Mouse (Mus musculus) left cerebral cortex, adult 11 months (tissue): ENCODE measurements around the gene Ccr8.

Source experiments
- DNase-seq: peaks from one replicate; pipeline ENCODE4 v3.0.0; 2022; ENCODE audit warnings: low spot score

The Ccr8 gene

DNA sequence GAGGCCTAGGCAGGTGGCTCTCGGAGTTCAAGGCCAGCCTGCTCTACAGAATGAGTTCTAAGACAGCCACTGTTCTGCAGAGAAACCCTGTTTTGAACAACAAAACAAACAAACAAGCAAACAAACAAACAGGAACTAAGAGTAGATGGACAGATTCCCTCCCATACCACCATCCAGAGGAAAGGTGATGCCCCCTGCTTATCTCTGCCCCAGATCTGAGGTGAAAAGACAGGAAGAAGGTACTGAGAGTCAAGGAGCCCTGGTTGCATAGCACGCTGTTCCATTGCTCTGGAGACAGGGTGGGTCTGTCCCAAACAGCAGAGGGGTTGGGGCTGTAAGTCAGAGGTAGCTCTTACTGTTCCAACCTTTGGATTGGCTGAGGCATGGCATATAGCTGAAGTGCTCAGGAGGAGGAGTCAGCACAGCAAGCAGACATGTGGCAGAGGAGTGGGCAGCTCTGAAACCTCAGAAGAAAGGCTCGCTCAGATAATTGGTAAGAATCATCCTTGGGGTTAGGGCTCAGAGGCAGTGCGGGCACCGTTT, at the start of gene Ccr8:
Gene Ccr8, plus strand, starts transcription at position 419 of the 543 bp plus-strand sequence.
- DNase-seq = no peak

DNA sequence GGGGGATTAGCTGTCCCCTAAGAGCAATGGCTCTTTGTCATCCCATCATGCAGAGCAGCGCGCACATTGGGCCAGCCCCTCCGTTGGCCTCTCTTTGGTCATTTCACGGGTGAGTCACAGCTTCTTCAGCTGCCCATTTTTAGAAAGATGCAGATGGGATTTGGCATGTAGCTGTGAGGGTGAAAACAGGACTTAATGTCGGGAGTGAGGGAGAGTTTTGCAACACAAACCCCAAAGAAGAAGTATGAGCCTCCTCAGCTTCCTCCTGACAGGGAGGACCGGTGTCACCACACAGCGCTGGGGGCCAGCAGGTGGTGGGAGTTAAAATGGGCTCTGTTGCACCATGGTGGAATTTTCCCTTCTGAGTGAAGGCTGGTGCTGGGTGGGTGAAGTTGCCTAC, 48.8 kb upstream of the Ccr8 start:
- DNase-seq = no peak

DNA sequence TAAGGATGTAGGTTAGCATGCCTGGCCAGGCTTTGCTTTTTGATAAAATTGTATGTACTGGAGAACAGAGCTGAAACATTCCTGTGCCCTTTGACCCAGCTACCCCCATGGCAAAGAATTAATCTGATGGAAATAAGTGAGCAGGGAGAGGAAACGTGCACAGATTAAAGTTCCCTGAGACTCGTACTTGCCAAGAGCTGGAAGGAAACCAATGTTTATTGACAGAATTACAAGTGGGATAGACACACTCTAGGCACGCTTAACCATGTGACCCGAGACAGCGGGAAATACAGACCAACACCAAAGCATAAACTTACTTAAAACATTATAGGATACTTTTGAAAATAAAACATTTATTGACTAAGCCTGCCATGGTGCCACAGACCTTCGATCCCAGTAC, 43.4 kb upstream of the Ccr8 start:
- no peak for DNase-seq

DNA sequence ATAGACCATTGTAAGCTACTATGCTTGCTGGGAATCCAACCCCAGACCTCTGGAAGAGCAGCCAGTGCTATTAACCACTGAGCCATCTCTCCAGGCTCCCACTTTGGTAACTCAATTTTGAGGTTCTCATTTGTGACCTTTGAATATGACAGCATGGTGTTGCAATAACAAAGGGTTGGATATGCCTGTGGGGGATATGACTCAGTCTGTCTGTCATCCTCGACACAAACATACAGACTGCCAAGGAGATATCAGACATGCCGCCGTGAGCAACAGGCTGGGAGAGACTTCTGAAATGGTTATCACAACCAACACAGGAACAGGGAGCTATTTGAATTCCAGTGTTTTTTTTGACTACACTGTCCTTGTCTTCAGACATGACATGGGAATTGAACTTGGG, 42.5 kb upstream of the Ccr8 start:
- DNase-seq = no peak

DNA sequence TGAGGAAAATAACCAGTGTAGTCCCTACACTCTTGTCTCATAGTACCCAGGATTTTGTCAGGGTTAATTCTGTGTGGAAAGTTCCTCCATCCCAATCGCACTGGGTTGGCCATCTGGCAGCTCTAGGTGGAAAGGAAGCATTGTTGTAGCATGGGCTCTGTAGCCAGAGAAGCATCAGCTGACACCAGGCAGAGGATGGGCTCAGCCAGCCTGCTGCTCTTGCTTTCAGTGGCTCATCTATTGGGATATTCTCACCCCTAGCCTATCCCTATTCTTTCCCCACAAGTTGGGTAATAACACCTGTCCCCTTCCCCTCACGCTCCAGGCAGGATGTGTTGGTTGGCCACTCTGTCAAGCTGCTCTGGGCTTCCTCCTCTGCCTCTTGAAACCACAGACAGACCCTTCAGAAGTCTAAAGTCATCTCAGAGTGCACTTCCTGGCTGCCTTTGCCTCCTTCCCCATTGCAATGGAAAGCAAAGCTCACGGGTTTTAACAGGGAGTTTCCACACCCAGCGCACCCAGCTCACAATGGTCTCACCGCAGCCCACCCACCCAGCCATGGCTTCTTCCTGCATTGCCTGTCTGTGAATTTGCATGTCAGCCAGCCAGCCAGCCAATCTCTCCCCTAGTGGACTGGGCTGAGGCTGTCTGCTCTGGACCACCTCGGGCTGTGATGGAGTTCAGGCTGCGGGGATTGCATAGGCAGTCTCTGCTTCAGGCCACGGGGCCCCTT, 37.2 kb upstream of the Ccr8 start:
- peak; percentile 53 for DNase-seq

DNA sequence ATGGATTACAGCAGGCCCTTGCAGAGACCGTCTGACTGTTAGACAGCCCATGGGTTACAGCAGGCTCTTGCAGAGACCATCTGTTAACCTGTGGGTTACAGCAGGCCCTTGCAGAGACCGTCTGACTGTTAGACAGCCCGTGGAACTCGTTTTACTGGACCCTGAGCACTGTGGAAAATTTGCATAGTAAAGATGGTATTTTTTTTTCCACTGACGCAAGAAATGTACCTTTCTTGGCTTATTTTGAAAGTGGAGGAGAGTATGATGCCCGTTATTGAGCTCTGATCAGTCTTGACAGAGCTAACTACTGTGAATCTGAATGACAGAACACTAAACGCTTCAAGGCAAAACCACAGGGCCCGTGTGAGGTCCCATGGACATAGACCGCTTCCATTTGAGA, 35.7 kb upstream of the Ccr8 start:
- DNase-seq = no peak

DNA sequence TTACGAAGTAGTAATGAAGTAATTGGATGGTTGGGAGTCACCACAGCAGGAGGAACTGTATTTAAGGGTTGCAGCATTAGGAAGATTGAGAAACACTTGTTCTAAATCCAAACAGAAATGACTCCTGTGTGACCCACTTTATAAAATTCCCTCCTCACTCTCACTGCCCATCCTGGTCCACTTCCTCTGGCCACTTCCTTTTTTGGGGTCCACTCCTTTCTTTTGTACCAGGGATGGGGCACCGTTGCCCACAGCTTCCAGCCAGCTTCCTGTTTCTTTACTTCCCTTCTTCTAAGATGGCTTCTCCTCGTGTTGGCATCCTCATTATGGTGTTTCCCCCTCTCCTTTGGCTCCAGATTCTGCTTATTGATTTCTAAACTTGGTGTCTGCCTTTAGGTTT, 33.2 kb upstream of the Ccr8 start:
- no peak for DNase-seq

- no peak for DNase-seq
These were observed 27.6 kb upstream of the Ccr8 start for GRCm38 (mm10) chr9:120064317-120064716.

DNA sequence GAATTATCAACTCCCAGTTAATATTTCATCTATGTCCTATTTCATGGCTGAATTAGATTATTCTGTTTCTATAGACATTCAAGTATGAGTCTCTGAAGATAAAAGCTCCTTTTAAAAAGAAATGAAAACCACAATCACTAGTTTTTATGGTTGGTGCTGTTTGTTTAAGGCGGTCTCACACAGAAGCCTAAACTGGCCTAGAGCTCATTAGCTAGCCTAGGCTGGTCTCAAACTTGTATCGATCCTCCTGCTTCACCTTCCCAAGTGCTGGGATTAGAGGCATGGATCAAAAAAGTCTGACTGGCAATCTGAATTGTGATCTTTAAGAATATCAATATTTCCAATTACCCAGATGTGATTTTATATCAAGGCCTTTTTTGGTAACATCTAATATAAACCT, 24.3 kb upstream of the Ccr8 start:
- DNase-seq = no peak

- no peak for DNase-seq
These were observed 23.9 kb upstream of the Ccr8 start for GRCm38 (mm10) chr9:120068047-120068446.

DNA sequence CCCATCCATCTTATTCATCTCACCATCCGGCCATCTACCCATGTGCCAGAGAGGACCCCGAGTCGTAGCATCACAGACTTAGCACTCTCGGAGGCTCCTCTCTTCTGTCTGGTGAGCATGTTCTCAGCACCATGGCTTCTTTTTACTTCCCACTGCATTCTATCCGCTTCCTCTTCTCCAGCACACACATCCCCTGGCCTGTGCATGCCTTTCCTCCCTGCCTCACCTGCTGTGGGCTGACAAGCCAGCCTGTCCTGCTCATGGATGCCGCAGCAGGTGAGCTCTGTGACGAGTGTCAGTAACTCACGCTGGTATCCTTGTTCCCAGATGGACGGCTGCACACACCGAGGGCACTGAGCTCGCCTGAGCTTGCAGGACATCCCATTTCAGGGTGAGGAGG, 22.1 kb upstream of the Ccr8 start, which contains the start of gene Cx3cr1:
Gene Cx3cr1, minus strand, starts transcription at position 101 of the 400 bp plus-strand sequence.
- DNase-seq = no peak

DNA sequence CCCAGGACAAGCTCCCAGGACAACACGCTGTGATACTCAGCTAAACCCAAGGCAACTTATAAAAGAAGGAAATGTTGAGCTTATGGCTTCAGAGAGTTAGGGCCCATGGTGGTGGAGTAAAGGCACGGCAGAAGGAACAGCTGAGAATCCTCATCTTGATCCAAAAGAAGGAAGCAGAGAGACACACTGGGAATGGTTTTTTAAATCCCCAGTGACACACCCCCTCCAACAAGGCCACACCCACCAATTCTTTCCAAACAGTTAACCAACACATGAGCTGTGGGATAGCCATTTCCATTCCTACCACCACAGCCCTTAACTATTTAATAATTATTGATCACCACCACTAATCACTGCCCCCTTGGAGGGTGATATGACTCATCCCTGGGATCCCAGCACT, 20.7 kb upstream of the Ccr8 start:
- no peak for DNase-seq

DNA sequence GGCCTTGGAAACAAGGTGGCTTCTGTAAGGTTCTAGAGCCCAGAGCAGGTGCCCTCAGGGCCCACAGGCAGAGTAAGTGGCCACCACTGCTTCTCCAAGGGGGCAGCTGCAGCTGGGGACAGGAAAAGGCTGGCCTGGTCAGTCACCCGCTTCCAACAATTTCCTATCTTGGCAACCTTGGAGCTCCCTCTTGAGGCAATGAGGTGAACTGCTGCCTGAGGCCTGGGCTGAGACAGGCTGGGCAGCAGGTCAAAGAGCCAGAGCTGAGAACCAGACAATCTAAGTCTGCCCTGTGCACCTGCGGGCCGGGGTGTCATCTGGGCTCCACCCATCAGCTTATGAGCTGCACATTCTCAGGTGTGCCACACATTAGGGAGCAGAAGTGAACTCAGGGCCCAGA, 18.7 kb upstream of the Ccr8 start:
- peak; percentile 64 for DNase-seq

DNA sequence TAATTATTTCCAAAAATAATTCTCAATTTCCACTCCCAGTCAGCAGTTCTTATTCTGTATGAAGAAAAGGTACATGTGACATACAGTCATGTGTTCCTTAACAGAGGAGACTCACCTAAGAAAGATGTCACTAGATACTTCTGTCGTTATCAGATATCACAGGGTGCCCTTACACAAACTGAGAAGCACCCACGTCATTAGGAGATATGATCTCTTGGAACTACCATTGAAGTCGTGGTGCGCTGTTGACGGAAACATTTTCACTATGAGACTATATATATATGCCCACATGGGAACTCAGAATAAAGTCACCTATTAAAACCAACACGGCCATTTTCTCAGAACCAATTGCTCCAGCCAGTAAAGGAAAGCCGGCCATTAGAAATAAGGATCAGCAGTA, 17.4 kb upstream of the Ccr8 start:
- no peak for DNase-seq

- DNase-seq = no peak
These were observed 13.7 kb upstream of the Ccr8 start for GRCm38 (mm10) chr9:120078241-120078640.

DNA sequence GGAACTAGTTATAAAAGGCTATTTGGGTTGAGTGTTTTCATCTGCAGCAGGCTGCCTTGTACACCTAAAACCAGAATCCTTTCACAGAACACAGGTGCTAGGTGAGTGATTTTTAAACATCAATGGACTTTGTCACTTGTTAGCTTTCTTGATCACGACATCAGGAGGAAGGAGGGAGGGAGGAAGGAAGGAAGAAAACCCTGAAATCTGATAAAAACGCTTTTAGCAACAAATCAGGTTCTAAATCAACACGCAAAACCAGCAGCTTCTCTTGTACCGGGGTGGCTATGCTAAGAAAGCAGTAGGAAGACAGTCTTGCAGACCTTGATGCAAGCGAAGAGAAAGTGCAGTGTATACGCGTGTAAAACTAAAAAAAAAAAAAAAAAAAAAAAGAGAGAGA, 12.0 kb upstream of the Ccr8 start:
- no peak for DNase-seq

- no peak for DNase-seq
These were observed 11.3 kb upstream of the Ccr8 start for GRCm38 (mm10) chr9:120080546-120081108.

- no peak for DNase-seq
These were observed 10.7 kb upstream of the Ccr8 start for GRCm38 (mm10) chr9:120081247-120081646.

DNA sequence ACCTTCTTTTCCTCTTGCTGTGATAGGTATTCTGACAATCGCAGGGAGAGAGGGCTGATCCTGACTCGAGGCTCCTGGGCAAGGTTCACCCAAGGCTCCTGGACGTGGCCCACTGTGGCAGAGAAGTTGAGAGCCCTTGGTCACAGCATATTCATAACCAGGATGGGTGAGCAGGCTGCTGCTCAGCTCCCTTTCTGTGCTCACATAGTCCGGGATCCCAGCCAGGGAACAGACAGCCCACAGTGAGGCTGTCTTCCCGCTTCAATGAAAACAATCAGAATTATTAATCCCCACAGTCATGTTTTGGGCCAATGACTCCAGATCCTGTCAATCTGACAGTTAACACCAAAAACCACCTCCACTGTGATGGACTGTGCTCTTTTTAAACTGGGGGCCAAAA, 9.9 kb upstream of the Ccr8 start:
- DNase-seq = no peak

DNA sequence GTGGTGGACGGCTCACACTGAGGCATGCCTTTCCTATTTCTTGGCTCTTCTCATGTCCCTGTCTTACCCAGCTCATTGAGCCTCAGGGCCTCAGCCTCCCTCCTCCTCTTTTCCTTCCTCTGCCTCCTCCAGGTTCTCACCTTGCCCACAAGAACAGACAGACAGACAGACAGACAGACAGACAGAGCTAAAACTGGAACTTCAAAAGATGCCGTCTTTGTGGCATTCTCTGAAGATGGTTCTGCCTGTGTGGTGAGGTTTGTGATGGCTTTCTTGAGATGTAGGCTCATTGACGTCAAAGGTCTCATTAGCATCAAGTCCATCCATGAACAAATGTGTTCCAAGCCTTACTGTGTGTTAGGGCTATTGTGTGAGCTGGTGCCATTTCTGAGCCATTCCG, 9.2 kb upstream of the Ccr8 start:
- no peak for DNase-seq

DNA sequence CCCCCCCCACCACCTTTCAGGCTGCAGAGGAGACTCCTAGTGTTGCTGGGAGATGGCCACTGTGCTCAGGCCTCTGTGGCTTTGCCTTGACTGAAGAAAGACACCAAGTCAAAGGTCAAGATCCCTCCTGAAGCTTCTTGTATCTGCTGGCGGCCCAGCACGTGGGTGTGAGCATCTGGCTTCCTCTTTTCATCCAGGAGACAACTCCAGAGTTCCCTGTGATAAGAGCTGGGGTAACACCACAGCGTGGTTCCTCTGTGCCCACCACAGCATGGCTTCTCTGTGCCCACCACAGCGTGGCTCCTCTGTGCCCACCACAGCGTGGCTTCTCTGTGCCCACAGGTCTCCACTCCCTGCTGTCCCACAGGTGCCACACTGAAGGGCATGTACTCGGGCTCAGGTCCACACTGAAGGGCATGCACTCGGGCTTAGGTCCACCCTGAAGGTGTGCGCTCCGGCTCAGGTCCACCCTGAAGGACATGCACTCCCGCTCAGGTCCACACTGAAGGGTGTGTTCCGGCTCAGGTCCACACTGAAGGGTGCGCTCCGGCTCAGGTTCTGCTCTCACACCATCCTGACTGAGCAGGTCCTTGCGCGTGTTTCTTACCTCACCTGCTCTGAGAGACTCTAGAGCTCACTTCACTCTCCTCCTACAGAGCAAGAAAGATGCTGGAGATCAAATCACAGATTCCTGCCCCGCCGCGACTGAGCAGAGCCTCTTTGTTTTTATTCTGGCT, 8.6 kb upstream of the Ccr8 start:
- no peak for DNase-seq

GRCm38 (mm10) chr9:120084406-120084805, 7.5 kb upstream of the Ccr8 start:
- no peak for DNase-seq

DNA sequence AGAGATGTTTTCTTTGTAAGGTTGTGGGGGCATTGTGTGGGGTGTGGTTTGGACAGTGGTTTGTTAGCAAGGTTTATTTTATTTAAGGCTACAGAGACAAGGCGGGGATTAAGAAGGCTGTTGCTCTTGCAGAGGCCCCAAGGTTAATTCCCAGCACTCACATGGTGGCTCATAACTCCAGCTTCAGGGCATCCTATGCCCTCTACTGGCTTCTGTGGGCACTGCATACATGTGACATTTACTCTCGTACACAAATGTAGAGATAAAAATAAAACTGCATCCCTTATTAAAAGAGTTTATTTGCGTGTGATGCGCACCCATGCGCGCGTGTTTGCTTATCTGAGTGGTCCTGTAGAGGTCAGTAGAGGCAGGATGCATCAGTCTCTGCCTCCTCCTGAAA, 2.8 kb upstream of the Ccr8 start:
- DNase-seq = no peak
